ENCODE assay signal across 10 mouse cellular contexts in the genomic region with DNA sequence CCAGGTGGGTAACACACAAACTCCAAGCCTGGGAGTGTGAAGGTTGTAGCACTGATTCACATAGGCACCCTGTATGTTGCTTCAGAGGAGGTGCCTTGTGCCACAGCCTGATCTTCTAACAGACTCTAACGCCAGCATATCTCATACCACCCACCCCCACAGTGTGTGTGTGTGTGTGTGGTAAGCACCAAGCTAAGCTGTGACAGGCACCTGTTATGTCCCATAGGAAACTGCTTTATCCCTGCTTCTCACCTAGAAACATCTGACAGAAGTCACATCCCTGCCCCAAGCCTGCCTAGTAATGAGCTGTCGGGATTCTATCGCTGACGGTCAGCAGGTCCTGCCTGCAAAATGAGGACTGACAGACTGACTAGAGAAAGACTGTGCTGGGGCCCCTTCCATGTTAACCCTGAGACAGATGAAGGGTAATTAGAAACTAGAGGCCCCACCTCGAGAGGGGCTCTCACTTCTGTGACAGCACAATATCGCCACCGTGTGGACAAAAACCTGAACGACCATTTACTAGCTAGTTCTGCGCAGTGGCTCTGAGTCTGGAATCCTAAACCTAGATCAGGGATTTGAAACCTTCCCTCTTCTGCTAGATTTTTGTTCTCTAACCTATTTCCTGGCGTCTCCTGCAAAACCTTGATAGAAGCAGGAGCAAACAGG. TPM values are rescaled to one million over a fixed set of nuclear protein-coding genes. Genes with fewer than 3 reads are reported as not detected.
DNase-seq lines count a peak whose midpoint lies in the region; ATAC-seq and TF ChIP-seq lines count a peak whose summit lies in the region.
"Had no signal": no experiment of that assay in that cellular context is flagged by ENCODE, and none has a peak within 500 bp of the region (broad histone marks: within the 10 kb centered on the region; RNA-seq: fewer than 3 reads in every experiment).

No protein-coding gene starts in this region.

- ATAC-seq in midbrain, embryonic 13.5 days: peak; percentile 44; the same call in 1 of the 2 replicates
- ATAC-seq: Patski had no signal

- H3K4me1 ChIP-seq in cerebellum, adult 2 months (ENCODE audit: control insufficient read depth, insufficient read depth, low read length): peaks cover 12% of the 10 kb centered on the region
- H3K4me1 ChIP-seq in midbrain, embryonic 13.5 days (replicated peaks): peaks cover 7% of the 10 kb centered on the region; the same call in 1 of the 2 replicates

- WGBS in cerebellum, adult 2 months: 27% methylated on average over 10 of the region's 10 CpGs
- 16% methylated on average over 10 of the region's 10 CpGs for WGBS in midbrain, embryonic 13.5 days

- no peak overlapping the region for H3K27ac ChIP-seq in cerebellum, adult 2 months (ENCODE audit: insufficient read depth, low read length)
- H3K27ac ChIP-seq in midbrain, embryonic 13.5 days: no peak overlapping the region
- H3K27ac ChIP-seq: macrophage had no signal

- H3K4me2 ChIP-seq in midbrain, embryonic 13.5 days (replicated peaks): no peak overlapping the region

- no peaks in the 10 kb centered on the region for H3K27me3 ChIP-seq in cerebellum, adult 2 months (ENCODE audit: control insufficient read depth, insufficient read depth, low read length)
- 0 out of 2 replicates have a peak, but pooled peaks cover 5% of the 10 kb centered on the region for H3K27me3 ChIP-seq in midbrain, embryonic 13.5 days
- H3K27me3 ChIP-seq in splenic B cell, adult 2 months (ENCODE audit: control insufficient read depth, insufficient read depth, low read length, poor library complexity, severe bottlenecking): no peaks in the 10 kb centered on the region

- H3K36me3 ChIP-seq in midbrain, embryonic 13.5 days: no peaks in the 10 kb centered on the region
- peaks cover 3% of the 10 kb centered on the region; the same call in 1 of the 2 replicates for H3K36me3 ChIP-seq in splenic B cell, adult 2 months (ENCODE audit: control insufficient read depth, insufficient read depth, low read length, poor library complexity, severe bottlenecking)

- H3K9me3 ChIP-seq in midbrain, embryonic 13.5 days: no peaks in the 10 kb centered on the region

- TF ChIP-seq CTCF in cerebellum, adult 2 months (IDR thresholded peaks at IDR 0.05; ENCODE audit: borderline replicate concordance, insufficient read depth, low read depth, low read length): peak; percentile 69; the same call in 1 of the 2 replicates

- DNase-seq in cerebellum, adult 2 months: peak; percentile 38 to 62
- no peak for DNase-seq in cerebellum, adult 9-11 months
- DNase-seq in cerebellum, adult 9-10 months: peak; percentile 65
- DNase-seq in frontal cortex, postnatal 25 days (ENCODE audit: low spot score in 2 of 2): peak; percentile 61 to 76
- DNase-seq in induced T-regulatory cell, adult 2 months (ENCODE audit: low read depth): peak; percentile 73
- peak; percentile 64 to 77 for DNase-seq in left cerebral cortex, adult 18-20 months (ENCODE audit: low spot score in 2 of 2)
- DNase-seq in splenic B cell, adult 2 months (ENCODE audit: low read depth, low spot score): peak; percentile 74

- TF ChIP-seq POLR2A in cerebellum, adult 2 months (IDR thresholded peaks at IDR 0.05; ENCODE audit: borderline replicate concordance, insufficient read depth, low read length): no peak

- H3K9ac ChIP-seq in midbrain, embryonic 13.5 days (replicated peaks): no peak overlapping the region

- H3K4me3 ChIP-seq in cerebellum, adult 2 months (replicated peaks; ENCODE audit: insufficient read depth, low read depth, low read length): no peak overlapping the region
- no peak overlapping the region for H3K4me3 ChIP-seq in midbrain, embryonic 13.5 days (replicated peaks)

RNA-seq across cellular contexts. Expression of a gene that starts 45.4 kb away (rescaled TPM):
- polyA plus RNA-seq in cerebellum, adult 2 months (2012; rRNA removed): 1.2 and 1.4 TPM in 2 replicates
- total RNA-seq in left cerebral cortex, adult 18-20 months (2021): 1 to 10 TPM; 1.1 to 1.2 TPM
- polyA plus RNA-seq in midbrain, embryonic 13.5 days (2015; fragmentation: Nextera tagmentation; extraction: Ambion mirVana): 0.50 and 0.57 TPM in 2 replicates
- polyA plus RNA-seq: Patski had no signal

RNA-seq across cellular contexts. Expression of a gene that starts 55.8 kb away (rescaled TPM):
- 7.8 and 8.6 TPM in 2 replicates for polyA plus RNA-seq in cerebellum, adult 2 months (2012; rRNA removed)
- 10 to 100 TPM; 41.3 to 43.5 TPM for total RNA-seq in left cerebral cortex, adult 18-20 months (2021)
- 4.4 and 5.5 TPM in 2 replicates for polyA plus RNA-seq in midbrain, embryonic 13.5 days (2015; fragmentation: Nextera tagmentation; extraction: Ambion mirVana)
